Mouse (Mus musculus) B cell, adult 67 days (primary cell): Measurements from ENCODE around the gene Emilin3. TPM values are rescaled to one million over a fixed set of nuclear protein-coding genes. Genes with fewer than 3 reads are reported as not detected.

Experiments
- total RNA-seq, 2 experiments: library from RNA; stranded (reverse); gene quantifications; 4 replicates each; pipeline ENCODE4 v1.2.4; 2023

The Emilin3 gene
- total RNA-seq: not detected

GRCm38 (mm10) chr2:160912231-160912671, at the start of gene Emilin3:
Emilin3 (minus strand) TSS chr2:160912328.

GRCm38 (mm10) chr2:160880453-160881195, 31.5 kb downstream of the Emilin3 start, which contains the start of gene Lpin3:
Lpin3 (plus strand) TSS chr2:160880670.

GRCm38 (mm10) chr2:160872890-160873382, 39.2 kb downstream of the Emilin3 start, which contains the start of gene Zhx3:
Zhx3 (minus strand) TSS chr2:160872998.

Other genes with a start within 250 kb of the Emilin3 start
- gene Plcg1, start 181.0 kb downstream of the Emilin3 start, total RNA-seq: 10 to 100 TPM; 43.5 to 47.6 TPM
- 1 to 10 TPM; 4.6 to 6.1 TPM for gene Zhx3, start 39.3 kb downstream of the Emilin3 start, total RNA-seq
- not detected for gene Lpin3, start 31.7 kb downstream of the Emilin3 start, total RNA-seq
- gene Chd6, start 196.7 kb upstream of the Emilin3 start, total RNA-seq: 100 to 1,000 TPM; 113 to 127 TPM